Mouse (Mus musculus) ES-Bruce4 (cell line): ENCODE results near the gene Morc3.

ENCODE experiments used
- CTCF ChIP-seq: IDR thresholded peaks from one replicate; pipeline ENCODE4 v1.8.1; 2011; ENCODE audit warnings: low read depth, low read length
- POLR2A ChIP-seq: IDR thresholded peaks from one replicate; pipeline ENCODE4 v1.8.1; 2011; ENCODE audit warnings: low read length; ENCODE audit not compliant: insufficient read depth

- TF ChIP-seq CTCF (no peak), POLR2A (no peak)
Observed at GRCm38 (mm10) chr16:93888481-93888880, 56.6 kb downstream of the Morc3 start.
